ENCODE assay signal across 20 mouse cellular contexts in the genomic region with DNA sequence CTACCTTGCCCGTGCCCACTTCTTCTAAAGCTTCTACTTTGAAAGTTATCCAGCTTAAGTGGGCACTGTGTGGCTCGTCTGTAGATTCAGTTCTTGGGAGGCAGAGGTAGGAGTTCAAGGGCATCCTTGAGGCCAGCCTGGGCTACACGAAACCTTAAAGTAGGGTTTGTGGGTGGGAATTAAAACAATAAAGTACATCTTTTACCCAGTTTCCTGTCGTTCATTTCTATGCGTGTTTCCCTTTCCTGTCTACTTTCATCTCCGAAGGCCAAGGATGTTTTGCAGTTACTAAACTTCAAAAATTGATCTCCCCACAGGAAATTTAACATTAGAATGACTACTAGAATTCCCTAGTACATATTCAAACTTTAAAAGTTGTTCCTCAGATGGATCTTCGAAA.
"Had no signal": no experiment of that assay in that cellular context is flagged by ENCODE, and none has a peak within 500 bp of the region (broad histone marks: within the 10 kb centered on the region; RNA-seq: fewer than 3 reads in every experiment).

No protein-coding gene starts in this region.

- H3K9me3 ChIP-seq: midbrain, embryonic 12.5 days; midbrain, embryonic 15.5 days had no signal

- H3K36me3 ChIP-seq: limb, embryonic 13.5 days; midbrain, embryonic 12.5 days; midbrain, embryonic 15.5 days had no signal

- H3K9ac ChIP-seq: limb, embryonic 13.5 days; liver, embryonic 14.5 days; liver, postnatal 0 days; lung, embryonic 14.5 days; midbrain, embryonic 12.5 days; midbrain, embryonic 15.5 days had no signal

- H3K4me3 ChIP-seq: limb, embryonic 13.5 days; megakaryocyte, embryonic 14.5 days; midbrain, embryonic 12.5 days; midbrain, embryonic 15.5 days had no signal

- H3K4me2 ChIP-seq: lung, embryonic 14.5 days; midbrain, embryonic 12.5 days; midbrain, embryonic 15.5 days had no signal

- ATAC-seq: intestine, embryonic 16.5 days; liver, postnatal 0 days; lung, postnatal 0 days; midbrain, embryonic 15.5 days had no signal

- H3K4me1 ChIP-seq: midbrain, embryonic 12.5 days; midbrain, embryonic 15.5 days had no signal

- H3K27me3 ChIP-seq: limb, embryonic 13.5 days; megakaryocyte, embryonic 14.5 days; midbrain, embryonic 12.5 days; midbrain, embryonic 15.5 days had no signal

- DNase-seq: kidney, adult 2 months; kidney, postnatal 25 days; left cerebral cortex, postnatal 4 days; liver, postnatal 0 days; lung, embryonic 14.5 days; right cerebral cortex, adult 18-20 months; right cerebral cortex, postnatal 14 days; right cerebral cortex, postnatal 4 days; thymus, adult 2 months; thymus, postnatal 14 days; thymus, postnatal 4 days had no signal

- H3K27ac ChIP-seq: kidney, postnatal 0 days; limb, embryonic 13.5 days; midbrain, embryonic 12.5 days; midbrain, embryonic 15.5 days; stomach, postnatal 0 days had no signal
